Mouse (Mus musculus): ENCODE results near the gene Gm10715.
"Not testable (repeated sequence)": the region's sequence is repeated elsewhere in the genome, so short reads cannot be mapped to it uniquely, and the experiment has no call there.

- not testable (repeated sequence) for TF ChIP-seq ZNF384 (IDR thresholded peaks at IDR 0.05; ENCODE audit: low read depth, low read length); HCFC1 (IDR thresholded peaks at IDR 0.05; ENCODE audit: borderline replicate concordance, insufficient read depth, low read length); MAFK (IDR thresholded peaks at IDR 0.05; ENCODE audit: insufficient read depth, low read depth, low read length); ZC3H11A (IDR thresholded peaks at IDR 0.05; ENCODE audit: borderline replicate concordance, low read depth, low read length); CHD2 (IDR thresholded peaks at IDR 0.05; ENCODE audit: low read depth, low read length)
Measured at GRCm38 (mm10) chr9:3026741-3027140, 9.9 kb upstream of the Gm10715 start.

Measured in ES-E14 (cell line).